Mouse (Mus musculus) liver, adult 2 months (tissue): ENCODE measurements at regions not wholly inside any gene's neighbourhood (a gene's known extent, or its start where the extent isn't known, plus 50 kb on each side); places are given as distances from the start of the nearest gene placed in this dataset.

ENCODE experiments used
- DNase-seq: peaks from one replicate; pipeline ENCODE4 v3.0.0-alpha.2; 2011; ENCODE audit warnings: low read depth, low spot score; ENCODE audit errors: extremely low read depth
- H3K27ac ChIP-seq: fragments of 200-500 bp; replicated peaks from 2 replicates; pipeline ENCODE4 v1.5.1; 2012; ENCODE audit warnings: low read depth, mild to moderate bottlenecking, control low read depth, inconsistent platforms, low read length; ENCODE audit not compliant: insufficient read depth
- H3K27me3 ChIP-seq: fragments of 200-500 bp; 2 replicates; pipeline ENCODE4 v1.6.1; 2012; ENCODE audit warnings: mild to moderate bottlenecking, moderate library complexity, low read length, inconsistent platforms; ENCODE audit not compliant: control insufficient read depth, insufficient read depth
- H3K36me3 ChIP-seq: fragments of 200-500 bp; 2 replicates; pipeline ENCODE4 v1.6.1; 2012; ENCODE audit warnings: low read length, inconsistent platforms; ENCODE audit not compliant: control insufficient read depth, insufficient read depth
- H3K4me1 ChIP-seq: fragments of 200-500 bp; 2 replicates; pipeline ENCODE4 v1.6.1; 2011; ENCODE audit warnings: low read length; ENCODE audit not compliant: control insufficient read depth, insufficient read depth
- H3K4me3 ChIP-seq: fragments of 200-500 bp; 2 replicates; pipeline ENCODE4 v1.5.1; 2011; ENCODE audit warnings: low read depth, mild to moderate bottlenecking, control low read depth, low read length, moderate library complexity; ENCODE audit not compliant: insufficient read depth
- H3K79me2 ChIP-seq: fragments of 200-500 bp; 2 replicates; pipeline ENCODE4 v1.6.1; 2012; ENCODE audit warnings: inconsistent platforms, mild to moderate bottlenecking, low read length, moderate library complexity; ENCODE audit not compliant: control insufficient read depth, insufficient read depth
- H3K9ac ChIP-seq: fragments of 200-500 bp; 2 replicates; pipeline ENCODE4 v1.6.1; 2012; ENCODE audit warnings: low read depth, mild to moderate bottlenecking, control low read depth, inconsistent platforms, low read length
- CTCF ChIP-seq: fragments of 200-500 bp; IDR thresholded peaks from 2 replicates; pipeline ENCODE4 v1.5.1; 2011; ENCODE audit warnings: low read depth, low read length, control low read depth
- POLR2A ChIP-seq: fragments of 200-500 bp; IDR thresholded peaks from 2 replicates; pipeline ENCODE4 v1.6.1; 2011; ENCODE audit warnings: low read length, control low read depth; ENCODE audit not compliant: insufficient read depth; ENCODE audit errors: extremely low read depth
- WGBS: fragments of 180-500 bp; shearing (Covaris S2); methylation state at CpG from one replicate; pipeline ENCODE4 v1.1.7; 2018; 5-methylcytosine and 5-hydroxymethylcytosine counted together

- no peaks in the 10 kb centered on the region for H3K27me3 ChIP-seq
- H3K27ac ChIP-seq: no peak overlapping the region
- 89% methylated on average over 6 of the region's 6 CpGs for WGBS
Observed at GRCm38 (mm10) chr1:137924156-137924555, 251.4 kb downstream of the Ptprc start.

GRCm38 (mm10) chr1:137923705-137924104 is 251.8 kb downstream of the Ptprc start:
- DNase-seq: no peak
- Histone ChIP-seq H3K4me3 (no peak overlapping the region), H3K9ac (no peak overlapping the region), H3K27ac (no peak overlapping the region), H3K4me1 (no peaks in the 10 kb centered on the region), H3K27me3 (no peaks in the 10 kb centered on the region), H3K79me2 (no peaks in the 10 kb centered on the region), H3K36me3 (no peaks in the 10 kb centered on the region)
- no peak for TF ChIP-seq POLR2A
- no peak for TF ChIP-seq CTCF
- WGBS: 70% methylated on average over 2 of the region's 2 CpGs

More at GRCm38 (mm10) chr1:137924156-137924555, 251.4 kb downstream of the Ptprc start:
- no peak for DNase-seq
- Histone ChIP-seq H3K9ac (no peak overlapping the region), H3K4me1 (no peaks in the 10 kb centered on the region), H3K4me3 (no peak overlapping the region), H3K36me3 (no peaks in the 10 kb centered on the region), H3K79me2 (no peaks in the 10 kb centered on the region)
- TF ChIP-seq CTCF (no peak), POLR2A (no peak)

GRCm38 (mm10) chr1:137922769-137923168 is 252.7 kb downstream of the Ptprc start:
- 89% methylated on average over 7 of the region's 7 CpGs for WGBS
- no peak for DNase-seq
- no peaks in the 10 kb centered on the region for H3K79me2 ChIP-seq

GRCm38 (mm10) chr1:137921592-137921991 is 253.9 kb downstream of the Ptprc start:
- H3K9ac ChIP-seq: no peak overlapping the region
- peak; percentile 16 for DNase-seq
- H3K36me3 ChIP-seq: no peaks in the 10 kb centered on the region
- H3K27me3 ChIP-seq: no peaks in the 10 kb centered on the region
- H3K4me1 ChIP-seq: no peaks in the 10 kb centered on the region
- WGBS: 92% methylated on average over 2 of the region's 2 CpGs
- no peaks in the 10 kb centered on the region for H3K79me2 ChIP-seq
- H3K27ac ChIP-seq: no peak overlapping the region
- TF ChIP-seq POLR2A: no peak
- TF ChIP-seq CTCF: no peak
- no peak overlapping the region for H3K4me3 ChIP-seq

More at GRCm38 (mm10) chr1:137922769-137923168, 252.7 kb downstream of the Ptprc start:
- Histone ChIP-seq H3K36me3 (no peaks in the 10 kb centered on the region), H3K9ac (no peak overlapping the region), H3K4me3 (no peak overlapping the region), H3K27ac (no peak overlapping the region), H3K27me3 (no peaks in the 10 kb centered on the region), H3K4me1 (no peaks in the 10 kb centered on the region)
- TF ChIP-seq CTCF: no peak
- no peak for TF ChIP-seq POLR2A

GRCm38 (mm10) chr1:137919739-137920563 is 255.6 kb downstream of the Ptprc start:
- Histone ChIP-seq H3K79me2 (no peaks in the 10 kb centered on the region), H3K27ac (no peak overlapping the region), H3K27me3 (no peaks in the 10 kb centered on the region), H3K36me3 (no peaks in the 10 kb centered on the region), H3K9ac (no peak overlapping the region), H3K4me3 (no peak overlapping the region), H3K4me1 (no peaks in the 10 kb centered on the region)
- DNase-seq: no peak
- no peak for TF ChIP-seq POLR2A
- no peak for TF ChIP-seq CTCF
- 81% methylated on average over 6 of the region's 6 CpGs for WGBS

GRCm38 (mm10) chr1:137917449-137917848 is 258.1 kb downstream of the Ptprc start:
- DNase-seq: no peak
- no peak overlapping the region for H3K9ac ChIP-seq
- H3K79me2 ChIP-seq: no peaks in the 10 kb centered on the region
- TF ChIP-seq POLR2A: no peak
- no peak for TF ChIP-seq CTCF
- H3K36me3 ChIP-seq: no peaks in the 10 kb centered on the region
- H3K27ac ChIP-seq: no peak overlapping the region
- no peaks in the 10 kb centered on the region for H3K27me3 ChIP-seq
- H3K4me3 ChIP-seq: no peak overlapping the region
- WGBS: 74% methylated on average over 1 of the region's 1 CpGs
- H3K4me1 ChIP-seq: no peaks in the 10 kb centered on the region
